Mouse (Mus musculus) ES-Bruce4 (cell line): ENCODE data around the gene Klf16. TPM values are rescaled to one million over a fixed set of nuclear protein-coding genes. Genes with fewer than 3 reads are reported as not detected.

Experiments used
- H3K27ac ChIP-seq: 2 replicates; pipeline ENCODE4 v1.5.1; 2012; ENCODE audit warnings: low read length, inconsistent platforms; ENCODE audit not compliant: insufficient read depth
- H3K27me3 ChIP-seq: 2 replicates; pipeline ENCODE4 v1.6.1; 2012; ENCODE audit warnings: mild to moderate bottlenecking, low read length, inconsistent platforms; ENCODE audit not compliant: control insufficient read depth, poor library complexity, insufficient read depth, severe bottlenecking
- H3K36me3 ChIP-seq: 2 replicates; pipeline ENCODE4 v1.6.1; 2012; ENCODE audit warnings: inconsistent platforms, mild to moderate bottlenecking, low read length, moderate library complexity; ENCODE audit not compliant: control insufficient read depth, poor library complexity, insufficient read depth, severe bottlenecking
- H3K4me1 ChIP-seq: one replicate; pipeline ENCODE4 v1.8.1; 2011; ENCODE audit warnings: low read length; ENCODE audit not compliant: control insufficient read depth, insufficient read depth
- H3K4me3 ChIP-seq: 2 replicates; pipeline ENCODE4 v1.5.1; 2011; ENCODE audit warnings: low read depth, mild to moderate bottlenecking, low read length
- H3K9ac ChIP-seq: 2 replicates; pipeline ENCODE4 v1.6.1; 2012; ENCODE audit warnings: low read depth, mild to moderate bottlenecking, inconsistent platforms; ENCODE audit not compliant: poor library complexity, severe bottlenecking
- H3K9me3 ChIP-seq: replicated peaks from 2 replicates; pipeline ENCODE4 v1.6.1; 2012; ENCODE audit warnings: mild to moderate bottlenecking, low read length, inconsistent platforms; ENCODE audit not compliant: control insufficient read depth, poor library complexity, insufficient read depth, severe bottlenecking
- CTCF ChIP-seq: IDR thresholded peaks from one replicate; pipeline ENCODE4 v1.8.1; 2011; ENCODE audit warnings: low read depth, low read length
- EP300 ChIP-seq: IDR thresholded peaks from 2 replicates; pipeline ENCODE4 v1.6.1; 2011; ENCODE audit warnings: low read depth, low read length; ENCODE audit not compliant: insufficient read depth
- POLR2A ChIP-seq: IDR thresholded peaks from one replicate; pipeline ENCODE4 v1.8.1; 2011; ENCODE audit warnings: low read length; ENCODE audit not compliant: insufficient read depth
- polyA plus RNA-seq: library from polyadenylated mRNA; stranded (reverse); fragments of >200 nt; gene quantifications from 2 replicates; pipeline ENCODE4 v1.2.4, GENCODE M21; 2011; ENCODE audit warnings: low read depth; ENCODE audit not compliant: missing spikeins, insufficient read depth, insufficient read length

The Klf16 gene
- polyA plus RNA-seq, 1 experiment: 24.9 TPM

GRCm38 (mm10) chr10:80533704-80534103 lies 43.4 kb downstream of the Klf16 start:
- H3K27ac ChIP-seq: no peak overlapping the region
- H3K4me1 ChIP-seq: no peaks in the 10 kb centered on the region
- H3K9me3 ChIP-seq: no peaks in the 10 kb centered on the region
- H3K27me3 ChIP-seq: no peaks in the 10 kb centered on the region
- H3K36me3 ChIP-seq: no peaks in the 10 kb centered on the region
- no peak for TF ChIP-seq POLR2A
- TF ChIP-seq EP300: no peak
- TF ChIP-seq CTCF: no peak
- no peak overlapping the region for H3K4me3 ChIP-seq
- H3K9ac ChIP-seq: no peak overlapping the region

- Histone ChIP-seq H3K4me1 (no peaks in the 10 kb centered on the region), H3K27me3 (no peaks in the 10 kb centered on the region), H3K27ac (no peak overlapping the region), H3K9me3 (no peaks in the 10 kb centered on the region), H3K9ac (no peak overlapping the region), H3K36me3 (no peaks in the 10 kb centered on the region), H3K4me3 (no peak overlapping the region)
- TF ChIP-seq EP300 (no peak), POLR2A (no peak)
Observed at GRCm38 (mm10) chr10:80532783-80533182, 44.3 kb downstream of the Klf16 start.

GRCm38 (mm10) chr10:80526172-80526571 lies 50.9 kb downstream of the Klf16 start:
- Histone ChIP-seq H3K9me3 (no peaks in the 10 kb centered on the region), H3K36me3 (no peaks in the 10 kb centered on the region), H3K4me3 (peak overlapping the region; percentile 46), H3K9ac (no peak overlapping the region), H3K4me1 (no peaks in the 10 kb centered on the region), H3K27me3 (no peaks in the 10 kb centered on the region), H3K27ac (no peak overlapping the region)
- TF ChIP-seq EP300 (no peak), POLR2A (peak; percentile 38), CTCF (no peak)

GRCm38 (mm10) chr10:80523299-80523698 lies 53.8 kb downstream of the Klf16 start:
- no peak for TF ChIP-seq EP300
- peak; percentile 80 for TF ChIP-seq CTCF

GRCm38 (mm10) chr10:80519287-80519686 lies 57.8 kb downstream of the Klf16 start:
- no peaks in the 10 kb centered on the region for H3K36me3 ChIP-seq
- H3K9ac ChIP-seq: no peak overlapping the region
- H3K27ac ChIP-seq: no peak overlapping the region
- peaks cover 2% of the 10 kb centered on the region for H3K4me1 ChIP-seq
- TF ChIP-seq CTCF: no peak
- TF ChIP-seq EP300: no peak
- no peak for TF ChIP-seq POLR2A
- no peaks in the 10 kb centered on the region for H3K27me3 ChIP-seq
- no peak overlapping the region for H3K4me3 ChIP-seq
- H3K9me3 ChIP-seq: no peaks in the 10 kb centered on the region

More at GRCm38 (mm10) chr10:80523299-80523698, 53.8 kb downstream of the Klf16 start:
- no peaks in the 10 kb centered on the region for H3K9me3 ChIP-seq
- no peaks in the 10 kb centered on the region for H3K27me3 ChIP-seq
- H3K4me3 ChIP-seq: no peak overlapping the region
- H3K4me1 ChIP-seq: peaks cover 2% of the 10 kb centered on the region
- no peaks in the 10 kb centered on the region for H3K36me3 ChIP-seq
- no peak overlapping the region for H3K9ac ChIP-seq
- H3K27ac ChIP-seq: no peak overlapping the region

Other genes with a start within 250 kb of the Klf16 start
- gene Pcsk4, start 247.8 kb downstream of the Klf16 start, polyA plus RNA-seq: 2.8 and 3.1 TPM in 2 replicates
- 17.3 and 17.6 TPM in 2 replicates for gene Reep6, start 247.4 kb downstream of the Klf16 start, polyA plus RNA-seq
- 3.8 and 5.4 TPM in 2 replicates for gene Adamtsl5, start 228.9 kb downstream of the Klf16 start, polyA plus RNA-seq
- 11.1 and 12.6 TPM in 2 replicates for gene Plk5, start 220.9 kb downstream of the Klf16 start, polyA plus RNA-seq
- 25.0 and 28.0 TPM in 2 replicates for gene Mex3d, start 189.7 kb downstream of the Klf16 start, polyA plus RNA-seq
- 81.3 and 84.8 TPM in 2 replicates for gene Mbd3, start 177.8 kb downstream of the Klf16 start, polyA plus RNA-seq
- 199 and 223 TPM in 2 replicates for gene Uqcr11, start 170.5 kb downstream of the Klf16 start, polyA plus RNA-seq
- gene Tcf3, start 143.7 kb downstream of the Klf16 start, polyA plus RNA-seq: 78.0 and 78.2 TPM in 2 replicates
- not detected in 2 replicates for gene Onecut3, start 82.5 kb downstream of the Klf16 start, polyA plus RNA-seq
- 1.2 and 1.6 TPM in 2 replicates for gene Atp8b3, start 38.2 kb downstream of the Klf16 start, polyA plus RNA-seq
- gene Rexo1, start 15.8 kb downstream of the Klf16 start, polyA plus RNA-seq: 29.5 and 32.8 TPM in 2 replicates
- gene Abhd17a, start 13.0 kb upstream of the Klf16 start, polyA plus RNA-seq: 35.8 and 49.5 TPM in 2 replicates
- 58.4 and 68.9 TPM in 2 replicates for gene Scamp4, start 25.6 kb upstream of the Klf16 start, polyA plus RNA-seq
- 3.6 and 5.4 TPM in 2 replicates for gene Adat3, start 25.6 kb upstream of the Klf16 start, polyA plus RNA-seq
- gene Gm49322, start 28.7 kb upstream of the Klf16 start, polyA plus RNA-seq: 2.4 and 2.8 TPM in 2 replicates
- gene Csnk1g2, start 45.5 kb upstream of the Klf16 start, polyA plus RNA-seq: 82.7 and 84.6 TPM in 2 replicates
- 45.6 and 47.1 TPM in 2 replicates for gene Btbd2, start 79.8 kb upstream of the Klf16 start, polyA plus RNA-seq
- 54.6 and 57.4 TPM in 2 replicates for gene Mknk2, start 100.8 kb upstream of the Klf16 start, polyA plus RNA-seq
- gene Mob3a, start 124.7 kb upstream of the Klf16 start, polyA plus RNA-seq: 17.5 and 19.8 TPM in 2 replicates
- 7.2 and 9.6 TPM in 2 replicates for gene Izumo4, start 124.9 kb upstream of the Klf16 start, polyA plus RNA-seq
- gene Ap3d1, start 164.9 kb upstream of the Klf16 start, polyA plus RNA-seq: 53.8 and 55.2 TPM in 2 replicates
- gene Dot1l, start 177.9 kb upstream of the Klf16 start, polyA plus RNA-seq: 42.6 and 48.3 TPM in 2 replicates
- 90.1 and 100 TPM in 2 replicates for gene Sf3a2, start 220.9 kb upstream of the Klf16 start, polyA plus RNA-seq
- 73.5 and 81.6 TPM in 2 replicates for gene Plekhj1, start 221.3 kb upstream of the Klf16 start, polyA plus RNA-seq
- gene Amh, start 227.9 kb upstream of the Klf16 start, polyA plus RNA-seq: 0.40 TPM in 1 of 2 replicates, not detected in the other
- gene Jsrp1, start 236.2 kb upstream of the Klf16 start, polyA plus RNA-seq: 0.85 TPM in 1 of 2 replicates, not detected in the other
- gene Oaz1, start 249.3 kb upstream of the Klf16 start, polyA plus RNA-seq: 471 and 498 TPM in 2 replicates